Mouse (Mus musculus): ENCODE measurements around the gene Zfp462.
"Not testable (repeated sequence)": the region's sequence is repeated elsewhere in the genome, so short reads cannot be mapped to it uniquely, and the experiment has no call there.

The Zfp462 gene

GRCm38 (mm10) chr4:54944921-54945430 is at the start of gene Zfp462:
Gene Zfp462, plus strand, starts transcription at chr4:54945048.
- DNase-seq: peak; percentile 80

- no peak for DNase-seq
These were observed 48.8 kb upstream of the Zfp462 start for GRCm38 (mm10) chr4:54896017-54896416.

- no peak for DNase-seq
These were observed 40.2 kb upstream of the Zfp462 start for GRCm38 (mm10) chr4:54904641-54905040.

GRCm38 (mm10) chr4:54905399-54905953 is 39.4 kb upstream of the Zfp462 start:
- peak; percentile 10 for DNase-seq

- DNase-seq: no peak
These were observed 34.5 kb upstream of the Zfp462 start for GRCm38 (mm10) chr4:54910300-54910699.

- no peak for DNase-seq
These were observed 26.6 kb upstream of the Zfp462 start for GRCm38 (mm10) chr4:54918276-54918675.

- no peak for DNase-seq
These were observed 21.5 kb upstream of the Zfp462 start for GRCm38 (mm10) chr4:54923386-54923785.

GRCm38 (mm10) chr4:54924306-54924705 is 20.5 kb upstream of the Zfp462 start:
- DNase-seq: no peak

- not testable (repeated sequence) for DNase-seq
These were observed 18.4 kb upstream of the Zfp462 start for GRCm38 (mm10) chr4:54926456-54926855.

GRCm38 (mm10) chr4:54927321-54928062 is 17.4 kb upstream of the Zfp462 start:
- DNase-seq: not testable (repeated sequence)

- DNase-seq: no peak
These were observed 15.2 kb upstream of the Zfp462 start for GRCm38 (mm10) chr4:54929686-54930085.

- DNase-seq: no peak
These were observed 12.2 kb upstream of the Zfp462 start for GRCm38 (mm10) chr4:54932668-54933067.

- no peak for DNase-seq
These were observed 7.7 kb upstream of the Zfp462 start for GRCm38 (mm10) chr4:54937161-54937560.

- DNase-seq: peak; percentile 44
These were observed 976 bp downstream of the Zfp462 start for GRCm38 (mm10) chr4:54945603-54946445.

GRCm38 (mm10) chr4:54946662-54947055 is 1.8 kb downstream of the Zfp462 start:
- no peak for DNase-seq

- DNase-seq: peak; percentile 50
These were observed 2.5 kb downstream of the Zfp462 start for GRCm38 (mm10) chr4:54947056-54947990.

- peak; percentile 64 for DNase-seq
These were observed 3.3 kb downstream of the Zfp462 start for GRCm38 (mm10) chr4:54947991-54948615.

- peak; percentile 59 for DNase-seq
These were observed 4.0 kb downstream of the Zfp462 start for GRCm38 (mm10) chr4:54948616-54949560.

GRCm38 (mm10) chr4:54949561-54949940 is 4.7 kb downstream of the Zfp462 start:
- peak; percentile 21 for DNase-seq

GRCm38 (mm10) chr4:54950136-54950535 is 5.3 kb downstream of the Zfp462 start:
- DNase-seq: no peak

- DNase-seq: no peak
These were observed 6.0 kb downstream of the Zfp462 start for GRCm38 (mm10) chr4:54950866-54951265.

Measured in kidney, postnatal 14 days (tissue).